Mouse (Mus musculus): ENCODE results near the gene Tmem135.
"Not testable (repeated sequence)": the region's sequence is repeated elsewhere in the genome, so short reads cannot be mapped to it uniquely, and the experiment has no call there.

Gene Tmem135

DNA sequence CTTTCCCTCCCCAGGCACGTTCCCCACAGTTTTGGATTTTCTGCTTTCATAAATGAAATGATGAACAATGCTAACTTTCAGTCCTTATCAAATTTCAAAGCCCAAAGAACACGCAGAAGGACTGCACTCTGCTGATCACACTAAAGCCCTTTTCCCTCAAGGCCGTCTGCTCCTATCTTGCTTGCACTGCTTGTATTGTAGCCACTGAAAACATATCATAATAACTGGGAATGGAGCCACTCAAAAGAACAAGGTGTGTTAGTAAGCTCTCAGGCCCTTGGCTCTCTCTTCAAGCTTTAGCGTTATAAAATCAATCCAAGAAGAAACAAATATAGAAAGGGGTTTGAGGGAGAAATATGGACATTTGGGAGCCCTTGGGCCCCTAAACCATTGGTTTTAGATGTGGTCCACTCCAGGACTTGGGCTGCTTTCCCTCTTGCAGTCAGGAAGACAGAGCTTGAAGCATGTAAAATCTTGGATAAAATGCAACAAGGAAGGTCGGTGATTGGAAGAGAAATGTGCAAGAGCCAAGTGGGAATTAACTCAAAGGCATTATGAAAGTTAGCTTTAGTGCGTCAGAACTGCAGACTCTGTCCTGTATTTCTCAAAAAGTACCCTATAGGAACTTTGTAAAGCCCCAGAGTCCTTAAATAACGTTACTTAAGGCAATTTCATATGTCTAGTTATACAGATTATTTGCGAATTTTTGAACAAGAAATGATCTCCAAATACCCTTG is 48.3 kb downstream of the Tmem135 start:
- CTCF ChIA-PET, result no interaction called here
- POLR2A ChIA-PET, result no interaction called here

DNA sequence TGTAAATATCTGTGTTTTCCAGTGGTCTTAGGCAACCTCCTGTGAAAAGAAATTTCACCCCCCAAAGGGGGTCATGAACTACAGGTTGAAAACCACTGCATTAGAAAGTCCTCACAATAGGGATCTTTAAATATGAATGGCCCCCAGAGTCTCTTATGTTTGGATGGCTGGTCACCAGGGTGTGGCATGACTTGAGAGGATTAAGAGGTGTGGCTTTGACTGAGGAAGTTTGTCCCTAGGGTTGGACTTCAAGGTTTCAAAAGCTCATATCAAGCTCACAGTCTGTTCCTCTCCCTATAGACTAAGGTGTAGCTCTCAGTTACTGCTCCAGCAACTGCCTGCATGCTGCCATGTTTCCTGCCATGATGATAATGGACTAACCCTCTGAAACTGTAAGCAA is 62.0 kb downstream of the Tmem135 start:
- ChIA-PET CTCF (no interaction called here), POLR2A (interaction anchor here in 2 of 4 experiments (1.0 to 1.5 kb wide), 2 partner anchors 10 to 25 kb away, joined by 3 to 4 read pairs; no protein-coding TSS in a partner anchor)

DNA sequence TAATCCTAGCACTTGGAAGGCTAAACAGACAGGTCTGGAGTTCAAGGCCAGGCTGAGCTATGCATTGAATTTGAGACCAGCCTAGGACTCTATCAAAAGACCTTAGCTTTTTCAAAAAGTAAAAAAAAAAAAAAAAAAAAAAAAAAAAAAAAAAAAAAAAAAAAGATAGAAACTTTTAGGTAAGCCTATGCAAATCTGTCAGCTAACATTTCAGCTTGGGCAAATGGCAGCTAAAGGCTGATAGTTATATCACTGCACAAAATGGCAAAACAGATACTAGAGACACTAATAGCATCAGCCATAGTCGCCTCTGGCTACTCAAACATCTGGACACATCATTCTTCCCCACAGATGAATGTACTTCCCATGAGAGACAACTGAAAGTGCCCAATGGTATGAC is 64.2 kb downstream of the Tmem135 start:
- ChIA-PET CTCF (no interaction called here), POLR2A (interaction anchor here in 1 of 4 experiments (0.6 to 3.5 kb wide), 2 partner anchors 11 to 91 kb away, joined by 3 to 22 read pairs; no protein-coding TSS in a partner anchor)

DNA sequence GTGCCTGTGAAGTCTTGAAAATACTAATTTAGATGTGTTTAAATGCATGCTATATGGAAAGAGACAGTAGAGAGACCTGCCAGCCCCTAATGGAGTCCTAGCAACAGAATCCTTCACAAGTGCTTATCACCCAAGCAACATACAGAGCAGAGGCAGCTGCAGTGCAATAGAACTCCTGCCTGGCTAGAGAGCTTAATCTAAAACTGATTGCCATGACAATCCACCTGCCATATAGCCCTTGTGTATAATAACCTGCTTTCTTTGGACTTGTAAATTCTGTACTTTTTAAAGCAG is 64.9 kb downstream of the Tmem135 start:
- CTCF ChIA-PET, result no interaction called here
- POLR2A ChIA-PET, result interaction anchor here in 2 of 4 experiments (0.8 to 3.5 kb wide), 3 partner anchors 11 to 139 kb away, joined by 3 to 22 read pairs (median 3); no protein-coding TSS in a partner anchor

DNA sequence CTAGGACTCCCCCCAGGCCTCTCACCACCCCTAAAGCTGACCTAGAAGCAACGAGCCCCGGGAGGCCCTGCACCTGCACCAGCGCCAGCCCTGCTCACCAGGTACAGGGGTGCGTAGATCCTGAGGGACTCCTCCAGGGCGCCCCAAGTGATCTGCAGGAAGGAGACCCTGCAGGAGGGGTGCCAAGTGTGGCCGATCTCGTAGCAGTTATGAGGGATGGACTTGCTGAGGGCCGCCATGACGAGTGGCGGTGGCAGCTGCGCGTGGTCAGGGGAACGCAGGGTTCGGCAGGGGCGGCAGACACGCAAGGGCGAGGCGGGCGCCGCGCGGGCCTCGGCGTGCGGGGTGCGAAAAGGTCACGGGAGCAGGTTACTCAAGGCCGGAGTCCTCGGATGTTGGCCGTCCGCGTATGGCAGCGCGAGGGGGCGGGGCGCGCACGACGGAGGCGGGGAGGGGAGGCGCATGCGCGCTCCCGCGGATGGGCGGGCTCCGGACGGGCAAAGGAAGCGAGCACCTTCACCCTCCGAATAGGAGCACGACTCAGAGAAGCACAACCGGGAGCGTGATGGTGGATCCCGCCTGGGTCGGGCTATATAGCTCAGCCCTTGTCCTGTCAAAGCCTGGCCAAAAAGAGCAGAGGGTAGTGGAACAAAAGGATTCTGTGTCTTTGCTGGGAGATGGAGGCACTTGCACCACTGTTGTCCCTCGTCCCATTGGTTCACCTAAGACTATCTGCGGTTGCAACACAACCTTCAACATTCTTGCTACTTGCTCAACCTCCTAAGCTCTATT is 65.5 kb downstream of the Tmem135 start:
- ChIA-PET POLR2A (interaction anchor here in 3 of 4 experiments (0.5 to 3.5 kb wide), 5 partner anchors 10 to 139 kb away, joined by 3 to 22 read pairs (median 4); no protein-coding TSS in a partner anchor), CTCF (no interaction called here)

DNA sequence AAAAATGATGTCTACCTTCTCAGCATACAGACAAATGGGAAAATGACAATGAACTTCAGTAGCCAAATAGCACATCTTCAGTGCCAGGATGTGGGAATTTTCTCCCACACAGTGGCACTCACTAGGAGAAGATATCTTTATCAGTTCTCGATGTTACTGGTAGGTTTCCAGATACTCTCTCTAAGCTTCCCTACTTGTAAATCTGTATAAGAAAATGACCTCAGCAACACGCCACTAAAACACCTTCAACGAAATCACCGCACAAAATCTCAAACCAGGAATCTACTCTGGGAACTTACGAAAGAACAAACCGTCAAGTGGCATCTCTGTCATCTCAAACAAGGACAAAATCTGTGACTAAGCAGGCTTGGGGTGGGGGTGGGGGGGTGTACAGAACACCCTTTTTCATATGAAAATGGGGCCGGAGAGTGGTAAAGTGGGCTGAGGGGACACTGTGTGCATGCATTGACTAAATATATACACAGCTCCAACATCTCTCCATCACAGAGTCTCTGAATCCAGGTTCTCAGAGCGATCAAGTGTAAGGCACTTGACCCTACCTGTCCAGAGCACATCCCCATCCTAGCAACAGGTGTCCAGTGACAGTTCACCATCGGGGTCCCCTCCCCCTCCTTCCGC is 66.2 kb downstream of the Tmem135 start:
- CTCF ChIA-PET, result no interaction called here
- POLR2A ChIA-PET, result interaction anchor here in 2 of 4 experiments (0.5 to 3.5 kb wide), 4 partner anchors 9 to 692 kb away, joined by 3 to 22 read pairs (median 6); no protein-coding TSS in a partner anchor

DNA sequence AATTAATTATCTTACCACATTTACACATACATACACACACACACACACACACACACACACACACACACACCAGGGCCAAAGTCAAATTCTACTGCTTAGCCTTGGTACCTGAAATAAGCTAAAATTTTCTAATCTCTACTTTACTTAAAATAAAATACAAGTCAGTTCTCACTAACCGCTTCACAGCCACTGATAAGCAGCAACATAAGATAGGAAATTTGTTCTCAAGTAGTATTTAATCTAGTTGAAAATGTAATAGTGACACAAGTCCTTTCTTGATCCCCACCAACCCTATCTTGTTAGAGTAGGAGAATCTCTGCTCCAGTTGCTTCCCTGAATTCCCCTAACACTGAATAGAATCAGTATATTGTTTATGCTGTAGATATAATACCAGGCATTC is 67.6 kb downstream of the Tmem135 start:
- CTCF ChIA-PET, result interaction anchor here in 1 of 4 experiments (0.6 kb wide), 1 partner anchor 157 kb away, joined by 3 read pairs; no protein-coding TSS in a partner anchor

DNA sequence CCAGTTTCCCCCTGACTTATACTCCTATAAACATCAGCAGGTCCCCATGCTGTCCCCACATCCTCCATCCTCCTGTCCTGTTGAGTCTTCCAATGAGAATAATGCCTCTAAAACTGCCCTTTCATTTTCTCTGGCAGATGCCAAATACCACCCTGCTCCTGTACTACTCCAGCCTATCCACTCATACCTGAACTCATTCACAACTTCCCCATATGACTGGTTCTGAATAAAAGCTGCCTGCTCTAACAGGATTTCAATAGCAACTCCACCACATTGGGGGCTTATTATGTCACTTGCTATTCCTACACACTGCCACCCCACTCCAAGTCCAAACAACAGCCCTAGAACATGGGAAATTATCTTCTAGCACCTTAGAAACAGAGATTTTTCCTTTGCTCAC is 68.7 kb downstream of the Tmem135 start:
- CTCF ChIA-PET, result interaction anchor here in 1 of 4 experiments (0.6 kb wide), 1 partner anchor 1105 kb away, joined by 3 read pairs; no protein-coding TSS in a partner anchor

More for the DNA sequence above, 67.6 kb downstream of the Tmem135 start:
- POLR2A ChIA-PET, result interaction anchor here in 1 of 4 experiments (0.7 to 1.0 kb wide), 2 partner anchors 66 to 159 kb away, joined by 3 to 4 read pairs; no protein-coding TSS in a partner anchor

DNA sequence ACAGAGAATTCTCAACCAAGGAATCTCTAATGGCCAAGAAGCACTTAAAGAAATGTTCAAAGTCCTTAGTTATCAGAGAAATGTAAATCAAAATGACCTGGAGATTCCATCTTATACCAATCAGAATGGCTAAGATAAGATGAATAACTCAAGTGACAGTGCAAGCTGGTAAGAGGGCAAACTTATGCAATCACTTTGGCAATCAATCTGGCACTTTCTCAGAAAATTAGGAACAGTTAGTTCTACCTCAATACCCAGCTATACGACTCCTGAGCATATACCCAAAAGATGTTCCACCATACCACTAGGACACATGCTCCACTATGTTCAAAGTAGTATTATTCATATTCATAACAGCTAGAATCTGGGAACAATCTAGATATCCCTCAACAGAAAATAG is 74.1 kb downstream of the Tmem135 start:
- ChIA-PET CTCF (no interaction called here), POLR2A (interaction anchor here in 1 of 4 experiments (1.5 to 4.4 kb wide), 3 partner anchors 9 to 17 kb away, joined by 3 to 22 read pairs (median 5); no protein-coding TSS in a partner anchor)

More for the DNA sequence above, 68.7 kb downstream of the Tmem135 start:
- POLR2A ChIA-PET, result interaction anchor here in 1 of 4 experiments (1.0 kb wide), 1 partner anchor 158 kb away, joined by 4 read pairs; no protein-coding TSS in a partner anchor

DNA sequence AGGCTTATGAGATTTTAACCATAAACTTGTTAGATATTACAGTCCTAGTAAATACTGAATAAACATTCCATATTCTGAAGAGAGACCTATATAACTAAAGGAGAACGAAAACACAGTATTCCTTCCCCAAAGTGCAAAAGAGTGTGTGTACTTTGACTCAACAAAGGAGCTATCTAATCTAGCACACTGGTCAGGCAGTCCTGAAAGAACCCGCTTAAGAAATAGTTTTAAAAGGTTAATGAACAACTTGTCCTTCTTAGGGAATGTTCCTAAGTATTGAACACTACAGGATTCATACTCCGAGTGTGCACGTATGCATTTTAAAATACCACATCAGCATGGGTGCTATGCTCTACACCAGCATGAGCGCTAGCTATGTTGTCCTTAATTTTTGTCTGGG is 76.3 kb downstream of the Tmem135 start:
- ChIA-PET POLR2A (interaction anchor here in 1 of 4 experiments (1.6 to 4.4 kb wide), 2 partner anchors 11 to 12 kb away, joined by 5 to 22 read pairs; no protein-coding TSS in a partner anchor), CTCF (interaction anchor here in 1 of 4 experiments (1.2 to 1.3 kb wide), 2 partner anchors 10 to 515 kb away, joined by 3 read pairs; no protein-coding TSS in a partner anchor)

DNA sequence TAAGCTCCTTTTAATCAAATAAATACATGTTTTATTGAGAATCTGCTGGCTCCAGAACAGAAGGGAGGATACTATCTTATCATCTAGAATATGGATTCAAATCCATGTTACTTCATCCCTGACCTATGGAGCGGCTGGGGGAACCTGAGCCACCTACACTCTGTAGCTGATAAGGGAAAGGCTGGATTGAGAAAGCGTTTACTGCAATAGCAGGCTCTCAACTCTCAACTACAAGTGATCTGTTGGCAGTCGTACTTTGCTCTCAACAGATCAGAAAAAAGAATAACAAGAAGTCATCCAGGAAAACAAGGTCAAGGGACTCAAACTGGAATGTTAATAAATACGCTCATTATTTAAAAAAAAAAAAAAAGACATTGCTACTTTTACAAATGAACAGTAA is 77.3 kb downstream of the Tmem135 start:
- ChIA-PET POLR2A (interaction anchor here in 2 of 4 experiments (0.6 to 4.4 kb wide), 5 partner anchors 9 to 583 kb away, joined by 3 to 22 read pairs (median 4); no protein-coding TSS in a partner anchor), CTCF (interaction anchor here in 1 of 4 experiments (1.2 kb wide), 1 partner anchor 516 kb away, joined by 3 read pairs; no protein-coding TSS in a partner anchor)

DNA sequence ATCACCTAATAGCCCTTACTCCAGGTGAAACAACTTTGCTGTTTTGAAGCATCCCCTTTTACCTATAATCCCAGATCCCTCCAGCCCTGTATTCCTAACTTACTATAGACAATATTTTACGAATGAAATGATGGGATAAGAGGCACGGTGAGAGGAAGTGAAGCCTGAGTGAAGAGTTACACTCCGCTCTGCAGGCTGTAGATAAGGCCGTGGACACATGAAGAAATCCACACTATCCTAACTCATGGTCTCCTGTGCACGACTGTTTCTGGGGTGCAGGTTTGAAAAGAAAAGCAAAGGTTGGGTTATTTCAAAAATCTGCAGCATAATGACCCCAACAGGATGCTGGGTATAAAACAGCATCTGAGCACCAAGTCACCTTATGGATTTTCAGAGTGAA is 77.8 kb downstream of the Tmem135 start:
- POLR2A ChIA-PET, result interaction anchor here in 1 of 4 experiments (1.2 to 4.4 kb wide), 2 partner anchors 9 to 13 kb away, joined by 4 to 22 read pairs; no protein-coding TSS in a partner anchor
- CTCF ChIA-PET, result no interaction called here

DNA sequence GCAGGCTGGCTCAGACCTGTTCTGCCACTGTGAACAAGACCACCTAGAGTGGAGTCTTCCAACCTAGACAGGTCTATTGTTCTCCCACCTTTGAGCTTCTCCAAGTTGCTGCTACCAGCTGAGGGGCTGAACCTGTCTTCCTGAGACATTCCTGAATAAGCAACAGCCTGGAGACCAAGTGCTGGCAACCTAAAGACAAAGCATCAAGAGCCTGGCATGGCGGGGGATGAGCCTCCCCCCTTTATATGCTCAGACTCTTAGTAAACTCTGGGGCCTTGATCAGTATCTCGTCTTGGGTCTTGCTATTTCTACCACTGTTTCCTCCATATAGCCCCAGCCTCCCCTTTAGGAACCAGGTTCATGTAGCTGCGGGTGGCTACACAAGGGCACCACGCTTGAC is 81.3 kb downstream of the Tmem135 start:
- POLR2A ChIA-PET, CTCF ChIA-PET: not testable (repeated sequence)

DNA sequence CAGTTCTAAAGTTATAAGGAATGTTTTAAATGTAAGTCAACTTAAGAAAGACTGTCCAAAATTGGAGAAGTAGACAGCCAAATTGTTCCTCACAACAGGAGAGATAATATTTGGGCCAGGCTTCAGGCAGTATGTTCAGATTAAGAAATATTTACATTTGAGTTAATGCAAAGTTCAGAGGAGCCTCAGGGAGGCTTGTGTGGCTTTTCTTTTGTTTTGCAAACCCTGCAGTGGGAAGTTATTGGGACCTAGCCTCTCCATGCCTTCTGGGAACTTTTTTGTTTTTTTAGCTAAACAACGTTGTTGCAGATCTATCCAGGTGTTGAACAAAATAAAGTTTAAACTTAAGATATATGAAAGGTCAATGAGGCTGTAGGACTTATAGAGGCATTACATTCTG is 84.7 kb downstream of the Tmem135 start:
- ChIA-PET POLR2A (interaction anchor here in 1 of 4 experiments (0.9 to 1.5 kb wide), 4 partner anchors 9 to 19 kb away, joined by 3 to 7 read pairs (median 4); no protein-coding TSS in a partner anchor), CTCF (no interaction called here)

DNA sequence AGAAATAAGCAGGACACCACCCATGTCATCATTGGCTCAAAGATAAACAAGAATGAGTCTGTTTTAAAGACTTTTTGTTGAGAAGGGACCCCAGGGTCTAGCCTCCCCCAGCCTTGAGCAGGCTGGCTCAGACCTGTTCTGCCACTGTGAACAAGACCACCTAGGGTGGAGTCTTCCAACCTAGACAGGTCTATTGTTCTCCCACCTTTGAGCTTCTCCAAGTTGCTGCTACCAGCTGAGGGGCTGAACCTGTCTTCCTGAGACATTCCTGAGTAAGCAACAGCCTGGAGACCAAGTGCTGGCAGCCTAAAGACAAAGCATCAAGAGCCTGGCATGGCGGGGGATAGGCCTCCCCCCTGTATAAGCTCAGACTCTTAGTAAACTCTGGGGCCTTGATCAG is 86.9 kb downstream of the Tmem135 start:
- CTCF ChIA-PET, result not testable (repeated sequence)
- POLR2A ChIA-PET, result interaction anchor here in 1 of 4 experiments (1.0 to 1.6 kb wide), 3 partner anchors 8 to 25 kb away, joined by 4 read pairs; no protein-coding TSS in a partner anchor

DNA sequence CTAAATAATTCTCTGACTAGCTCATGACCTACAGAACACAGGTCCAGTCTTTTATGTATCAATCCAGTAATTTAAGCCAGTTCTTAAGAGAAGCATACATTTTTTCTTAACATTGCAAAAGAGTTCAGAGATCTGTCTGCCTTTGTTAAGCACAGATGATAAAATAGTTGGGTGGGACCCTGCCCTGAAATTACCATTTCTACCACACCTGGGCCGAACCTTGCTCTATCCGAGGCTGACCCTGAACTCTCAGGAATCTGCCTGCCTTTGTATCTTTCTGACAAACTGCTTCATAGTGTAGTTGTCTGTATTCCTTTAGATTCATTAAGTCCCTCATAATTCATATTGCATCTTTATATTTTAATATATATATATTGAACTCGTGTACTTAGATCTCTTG is 87.9 kb downstream of the Tmem135 start:
- ChIA-PET CTCF (no interaction called here), POLR2A (interaction anchor here in 1 of 4 experiments (1.0 to 1.6 kb wide), 2 partner anchors 8 to 12 kb away, joined by 3 to 5 read pairs; no protein-coding TSS in a partner anchor)

DNA sequence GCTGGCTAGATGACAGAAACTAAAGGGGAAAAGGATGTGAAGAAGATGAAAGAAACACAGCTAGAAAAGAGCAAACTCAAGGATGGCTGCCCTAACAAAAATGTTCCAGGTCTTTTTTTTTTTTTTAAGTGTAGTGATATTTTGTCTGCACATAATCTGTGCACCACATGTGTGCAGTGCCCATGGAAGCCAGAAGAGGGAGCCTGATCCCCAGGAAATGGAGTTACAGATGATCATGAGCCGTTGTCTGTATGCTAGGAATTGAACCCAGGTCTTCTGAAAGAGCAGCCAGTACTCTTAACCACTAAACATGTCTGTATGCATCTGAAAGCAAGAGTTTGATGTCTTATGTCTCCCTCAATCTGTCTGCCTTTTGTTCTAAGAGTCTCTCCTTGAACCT is 92.5 kb downstream of the Tmem135 start:
- POLR2A ChIA-PET, result no interaction called here

DNA sequence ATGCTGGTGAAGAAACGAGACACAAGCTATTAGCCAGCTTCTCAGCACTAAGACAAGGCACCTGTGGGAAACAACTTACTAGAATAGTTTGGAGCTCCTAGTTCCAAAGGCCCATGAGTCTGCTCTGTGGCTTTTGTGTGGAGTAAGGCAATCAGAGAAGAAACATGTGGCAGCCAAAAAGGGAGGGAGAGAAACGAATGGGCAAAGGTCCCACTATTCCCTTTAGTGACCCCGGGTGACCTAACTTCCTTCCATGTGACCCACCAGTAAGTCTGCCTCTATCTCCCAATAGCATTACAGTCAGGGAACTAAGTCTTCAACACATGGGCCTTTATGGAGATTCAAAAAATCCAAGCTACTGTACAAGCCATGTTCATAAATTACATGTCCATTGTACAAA is 95.1 kb downstream of the Tmem135 start:
- CTCF ChIA-PET, result no interaction called here
- POLR2A ChIA-PET, result interaction anchor here in 1 of 4 experiments (1.3 kb wide), 1 partner anchor 9 kb away, joined by 4 read pairs; no protein-coding TSS in a partner anchor

More for the DNA sequence above, 92.5 kb downstream of the Tmem135 start:
- CTCF ChIA-PET, result interaction anchor here in 2 of 4 experiments (0.6 kb wide), 2 partner anchors 46 to 127 kb away, joined by 3 read pairs; no protein-coding TSS in a partner anchor

DNA sequence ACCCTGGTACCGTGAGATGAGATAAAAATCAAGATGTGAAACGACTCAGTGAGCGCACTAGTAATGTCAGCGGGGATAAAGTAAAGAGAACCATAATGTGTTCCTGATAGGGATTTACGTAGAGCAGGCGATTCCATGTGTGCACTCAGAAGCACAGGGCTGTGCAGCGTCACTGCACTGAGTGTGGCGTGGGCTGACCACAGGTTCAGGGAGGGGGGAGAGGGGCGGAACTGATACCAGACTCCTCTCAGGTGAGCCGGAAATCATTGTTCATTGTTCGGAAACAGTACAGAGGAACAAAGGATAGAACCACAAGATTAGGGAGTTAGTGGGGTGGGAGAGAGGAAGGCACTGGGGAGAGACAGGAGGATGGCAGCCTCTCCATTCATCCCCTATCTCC is 95.8 kb downstream of the Tmem135 start:
- ChIA-PET CTCF (no interaction called here), POLR2A (interaction anchor here in 1 of 4 experiments (0.5 to 1.3 kb wide), 3 partner anchors 8 to 636 kb away, joined by 3 to 4 read pairs (median 3); no protein-coding TSS in a partner anchor)
